In genomic region chr9:97953746-97954359, GRCm38 (mm10) we compare ENCODE assay signal across 13 mouse cellular contexts.
"Had no signal": no experiment of that assay in that cellular context is flagged by ENCODE, and none has a peak within 500 bp of the region (broad histone marks: within the 10 kb centered on the region; RNA-seq: fewer than 3 reads in every experiment).

No protein-coding gene starts in this region.

- H3K27ac ChIP-seq: kidney, embryonic 15.5 days; limb, embryonic 15.5 days; liver, embryonic 12.5 days; macrophage; midbrain, embryonic 15.5 days; neural tube, embryonic 12.5 days; stomach, embryonic 15.5 days had no signal

- H3K27me3 ChIP-seq: kidney, embryonic 15.5 days; limb, embryonic 15.5 days; liver, embryonic 12.5 days; megakaryocyte, embryonic 14.5 days; midbrain, embryonic 15.5 days; neural tube, embryonic 12.5 days; stomach, embryonic 15.5 days had no signal

- ATAC-seq: intestine, embryonic 16.5 days; liver, embryonic 12.5 days; midbrain, embryonic 15.5 days had no signal

- DNase-seq: kidney, adult 2 months; kidney, postnatal 14 days; thymus, postnatal 36 days had no signal

- H3K36me3 ChIP-seq: kidney, embryonic 15.5 days; limb, embryonic 15.5 days; liver, embryonic 12.5 days; midbrain, embryonic 15.5 days; neural tube, embryonic 12.5 days; stomach, embryonic 15.5 days had no signal

- H3K9me3 ChIP-seq: kidney, embryonic 15.5 days; limb, embryonic 15.5 days; liver, embryonic 12.5 days; midbrain, embryonic 15.5 days; neural tube, embryonic 12.5 days; stomach, embryonic 15.5 days had no signal

- H3K4me3 ChIP-seq: kidney, embryonic 15.5 days; limb, embryonic 15.5 days; liver, embryonic 12.5 days; megakaryocyte, embryonic 14.5 days; midbrain, embryonic 15.5 days; neural tube, embryonic 12.5 days; stomach, embryonic 15.5 days had no signal

- H3K4me1 ChIP-seq: kidney, embryonic 15.5 days; liver, embryonic 12.5 days; megakaryocyte, embryonic 14.5 days; midbrain, embryonic 15.5 days; neural tube, embryonic 12.5 days; stomach, embryonic 15.5 days had no signal

- H3K9ac ChIP-seq: kidney, embryonic 15.5 days; limb, embryonic 15.5 days; liver, embryonic 12.5 days; midbrain, embryonic 15.5 days; neural tube, embryonic 12.5 days; stomach, embryonic 15.5 days had no signal

- H3K4me2 ChIP-seq: kidney, embryonic 15.5 days; limb, embryonic 15.5 days; liver, embryonic 12.5 days; midbrain, embryonic 11.5 days; midbrain, embryonic 15.5 days; neural tube, embryonic 12.5 days; stomach, embryonic 15.5 days had no signal
